Mouse (Mus musculus) heart, embryonic 14.5 days (tissue): ENCODE measurements around the gene Lpcat4. TPM values are rescaled to one million over a fixed set of nuclear protein-coding genes. Genes with fewer than 3 reads are reported as not detected.

Source experiments
- ATAC-seq: fragments of 200-750 bp; cut with Nextera tagmentation; 2 replicates; pipeline ENCODE4 v1.8.0; 2017; ENCODE audit warnings: low read depth, moderate TSS enrichment; ENCODE audit not compliant: insufficient number of reproducible peaks, insufficient read depth, low FRiP score
- H3K27ac ChIP-seq, 2 experiments: fragments of 200-500 bp in 1 of 2; fragments of 300-500 bp in 1 of 2; sonication (generic) in 1 of 2; replicated peaks in 1 of 2; 2 replicates each; pipeline ENCODE4 v1.5.1; 2012 to 2014; ENCODE audit warnings: low read depth in 2 of 2, low read length in 2 of 2, control low read depth in 1 of 2, mild to moderate bottlenecking in 1 of 2, mixed read lengths in 1 of 2; ENCODE audit not compliant: control insufficient read depth in 1 of 2, insufficient read depth in 1 of 2
- H3K27me3 ChIP-seq: fragments of 300-500 bp; sonication (generic); 2 replicates; pipeline ENCODE4 v1.6.1; 2014; ENCODE audit warnings: mild to moderate bottlenecking, low read length, control low read depth; ENCODE audit not compliant: control insufficient read depth, insufficient read depth
- H3K36me3 ChIP-seq: fragments of 300-500 bp; sonication (generic); 2 replicates; pipeline ENCODE4 v1.6.1; 2014; ENCODE audit warnings: mild to moderate bottlenecking, control low read depth, low read length, mixed read lengths; ENCODE audit not compliant: control insufficient read depth, insufficient read depth
- H3K4me1 ChIP-seq, 2 experiments: fragments of 200-500 bp in 1 of 2; fragments of 300-500 bp in 1 of 2; sonication (generic) in 1 of 2; 2 replicates each; pipeline ENCODE4 v1.6.1; 2012 to 2014; ENCODE audit warnings: low read length in 2 of 2, control low read depth in 1 of 2, mixed read lengths in 1 of 2; ENCODE audit not compliant: control insufficient read depth in 2 of 2, insufficient read depth in 2 of 2
- H3K4me2 ChIP-seq: fragments of 300-500 bp; sonication (generic); 2 replicates; pipeline ENCODE4 v1.6.1; 2014; ENCODE audit warnings: mild to moderate bottlenecking, low read length
- H3K4me3 ChIP-seq, 2 experiments: fragments of 200-500 bp in 1 of 2; fragments of 300-500 bp in 1 of 2; sonication (generic) in 1 of 2; 2 replicates each; pipeline ENCODE4 v1.5.1; 2012 to 2014; ENCODE audit warnings: low read length in 2 of 2, mild to moderate bottlenecking in 2 of 2, control low read depth in 1 of 2, low read depth in 1 of 2, moderate library complexity in 1 of 2; ENCODE audit not compliant: control insufficient read depth in 1 of 2, insufficient read depth in 1 of 2
- H3K9ac ChIP-seq: fragments of 300-500 bp; sonication (generic); 2 replicates; pipeline ENCODE4 v1.6.1; 2014; ENCODE audit warnings: mild to moderate bottlenecking, low read length
- H3K9me3 ChIP-seq: fragments of 300-500 bp; sonication (generic); 2 replicates; pipeline ENCODE4 v1.6.1; 2016; ENCODE audit warnings: low read length, control low read depth; ENCODE audit not compliant: control insufficient read depth
- WGBS: fragments of 180-500 bp; shearing (Covaris S2); extraction: QIAGEN DNeasy Blood & Tissue Kit; methylation state at CpG from one replicate; pipeline ENCODE4 v1.1.7; 2014; 5-methylcytosine and 5-hydroxymethylcytosine counted together
- polyA plus RNA-seq: library from polyadenylated mRNA; unstranded; fragments of >200 nt; fragmentation: Nextera tagmentation; extraction: Ambion mirVana; gene quantifications from 2 replicates; pipeline ENCODE4 v1.2.1, GENCODE M21; 2014

The Lpcat4 gene
- 10.3 and 12.1 TPM in 2 replicates for polyA plus RNA-seq

DNA sequence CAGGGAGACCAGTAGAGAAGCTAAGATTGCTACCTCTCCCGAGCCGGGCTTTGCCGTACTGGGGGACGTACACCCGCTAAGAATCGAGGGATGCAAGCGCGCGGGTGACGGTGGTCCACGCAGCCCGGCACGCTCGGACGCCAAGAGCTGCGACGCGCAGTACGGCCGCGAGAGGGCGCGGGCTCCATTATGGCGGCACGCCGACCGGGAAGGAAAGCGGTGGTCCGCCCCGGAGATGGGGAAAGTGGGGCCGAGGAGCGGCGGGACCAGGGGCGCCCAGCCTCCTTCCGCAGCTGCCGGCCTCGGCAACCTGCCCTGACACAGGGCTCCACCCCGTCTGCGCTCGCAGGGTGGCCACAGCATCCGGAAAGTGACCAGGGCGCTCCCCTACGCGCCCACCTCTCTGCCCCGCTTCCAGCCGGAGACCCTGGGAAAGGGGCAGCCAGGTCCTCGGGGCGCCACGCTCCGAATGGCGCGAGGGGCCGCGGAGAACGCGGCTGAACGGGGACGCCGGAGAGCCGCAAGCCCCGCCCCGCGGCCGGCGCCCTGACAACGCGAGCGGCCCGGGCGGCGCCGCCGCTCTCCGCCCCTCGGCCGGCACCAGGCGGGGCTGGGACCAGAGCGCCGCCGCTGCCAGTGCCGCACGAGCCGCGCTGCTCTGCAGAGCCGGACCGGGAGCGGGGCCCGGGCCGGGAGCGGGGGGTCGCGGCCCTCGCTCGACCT lies at the start of gene Lpcat4:
Lpcat4 (plus strand) TSS at position 257 of the 723 bp plus-strand sequence.
- peak; percentile 85 for ATAC-seq
- Histone ChIP-seq H3K27me3 (no peaks in the 10 kb centered on the region), H3K9me3 (no peaks in the 10 kb centered on the region), H3K36me3 (peaks cover 8% of the 10 kb centered on the region), H3K4me2 (peak within 1 kb of the TSS; percentile 98), H3K4me1 (peaks cover 4 to 14% of the 10 kb centered on the region in 2 experiments), H3K9ac (peak within 1 kb of the TSS; percentile 86), H3K4me3 (peak within 1 kb of the TSS; percentile 87 to 94), H3K27ac (peak within 1 kb of the TSS; percentile 89 to 93)
- WGBS = under 1% methylated on average over 88 of the region's 94 CpGs

DNA sequence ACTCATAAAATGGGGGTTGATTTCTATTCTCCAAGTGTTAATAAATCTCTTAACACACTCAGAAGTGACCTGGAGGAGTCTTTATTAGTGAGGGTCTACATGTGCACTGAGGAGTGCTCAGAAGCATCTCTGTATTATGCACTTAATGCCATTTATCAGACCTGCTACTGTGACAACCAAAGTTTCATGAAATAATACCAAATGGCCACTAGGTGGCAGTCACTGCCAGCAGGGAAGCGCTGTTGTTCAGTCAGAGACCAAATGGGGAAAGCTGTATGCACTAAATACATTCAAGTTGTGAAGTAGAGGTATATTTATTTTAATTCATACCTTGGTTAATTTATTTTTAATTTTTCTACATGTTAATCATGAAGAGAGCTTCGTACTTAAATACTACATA lies 42.4 kb upstream of the Lpcat4 start:
- H3K4me3 ChIP-seq = no peak overlapping the region
- no peak overlapping the region for H3K9ac ChIP-seq
- H3K4me2 ChIP-seq = no peak overlapping the region
- no peaks in the 10 kb centered on the region for H3K4me1 ChIP-seq
- no peaks in the 10 kb centered on the region for H3K36me3 ChIP-seq
- no peaks in the 10 kb centered on the region for H3K9me3 ChIP-seq
- ATAC-seq = no peak
- H3K27me3 ChIP-seq = no peaks in the 10 kb centered on the region
- 3% methylated on average over 2 of the region's 2 CpGs for WGBS
- no peak overlapping the region for H3K27ac ChIP-seq

DNA sequence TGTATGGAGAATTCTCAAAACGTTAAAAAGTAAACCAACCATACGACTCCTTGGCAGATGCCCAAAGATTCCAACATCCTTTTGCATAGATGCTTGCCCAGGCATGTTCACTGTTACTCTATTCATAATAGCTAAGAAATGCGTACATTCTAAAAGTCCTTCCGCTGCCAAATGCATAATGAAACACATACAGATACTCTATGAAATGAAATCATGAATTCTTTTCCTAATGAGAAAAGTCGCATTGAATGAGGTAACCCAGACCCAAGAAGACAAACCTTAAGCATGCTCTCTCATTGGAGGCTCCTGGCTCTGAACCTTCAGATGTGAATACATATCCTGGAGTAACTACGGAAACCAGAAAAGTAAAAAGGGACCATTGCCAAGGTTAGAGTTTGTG lies 36.2 kb upstream of the Lpcat4 start:
- Histone ChIP-seq H3K4me1 (no peaks in the 10 kb centered on the region), H3K27ac (no peak overlapping the region), H3K36me3 (no peaks in the 10 kb centered on the region), H3K4me3 (no peak overlapping the region), H3K27me3 (no peaks in the 10 kb centered on the region), H3K9me3 (no peaks in the 10 kb centered on the region), H3K9ac (no peak overlapping the region), H3K4me2 (no peak overlapping the region)
- WGBS = 69% methylated on average over 6 of the region's 6 CpGs
- no peak for ATAC-seq

DNA sequence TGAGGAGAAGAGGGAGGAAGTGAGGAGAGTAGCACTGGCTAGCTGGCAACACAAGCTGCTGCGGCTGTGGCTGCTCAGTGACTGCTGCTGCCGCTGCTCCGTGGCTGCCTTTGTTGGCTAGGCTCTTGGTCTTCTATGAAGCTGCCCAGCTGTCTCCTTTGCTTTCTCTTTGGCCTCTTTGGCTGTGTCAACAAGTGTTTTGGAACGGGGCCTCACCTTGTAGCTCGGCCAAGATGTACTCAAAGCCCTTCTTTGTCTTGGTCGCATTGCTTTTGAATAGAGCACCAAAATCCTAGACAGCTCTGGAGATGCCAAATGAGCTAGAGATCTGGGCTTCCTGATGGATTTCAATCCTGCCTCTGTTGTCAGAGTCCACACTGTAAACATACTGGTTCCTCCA lies 29.1 kb upstream of the Lpcat4 start:
- H3K4me2 ChIP-seq = no peak overlapping the region
- H3K4me3 ChIP-seq = no peak overlapping the region
- H3K27me3 ChIP-seq = no peaks in the 10 kb centered on the region
- peak overlapping the region in 1 of 2 experiments; percentile 8; a peak in 1 of 4 replicates for H3K27ac ChIP-seq
- no peaks in the 10 kb centered on the region for H3K9me3 ChIP-seq
- no peak for ATAC-seq
- no peak overlapping the region for H3K9ac ChIP-seq
- no peaks in the 10 kb centered on the region for H3K4me1 ChIP-seq
- 66% methylated on average over 6 of the region's 6 CpGs for WGBS
- H3K36me3 ChIP-seq = no peaks in the 10 kb centered on the region

DNA sequence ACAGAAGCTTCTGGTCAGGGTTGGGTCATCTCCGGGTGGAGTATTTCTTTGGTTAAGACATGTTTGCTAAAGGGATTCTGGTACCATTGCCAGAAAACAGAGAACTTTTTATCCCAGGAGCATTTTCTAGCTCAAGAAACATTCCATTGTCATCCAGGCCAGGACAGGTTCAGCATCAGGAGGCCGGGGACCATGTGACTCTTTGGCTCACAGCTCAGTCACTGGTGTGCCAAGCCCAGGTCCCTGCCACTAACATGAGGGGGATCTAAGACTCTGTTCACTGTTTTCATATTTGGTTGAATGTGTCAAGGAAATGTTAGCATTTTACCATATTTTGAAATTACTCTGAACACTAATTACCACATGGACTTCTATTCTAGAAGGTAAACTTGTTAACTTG lies 28.6 kb upstream of the Lpcat4 start:
- 75% methylated on average over 2 of the region's 2 CpGs for WGBS
- ATAC-seq = no peak

DNA sequence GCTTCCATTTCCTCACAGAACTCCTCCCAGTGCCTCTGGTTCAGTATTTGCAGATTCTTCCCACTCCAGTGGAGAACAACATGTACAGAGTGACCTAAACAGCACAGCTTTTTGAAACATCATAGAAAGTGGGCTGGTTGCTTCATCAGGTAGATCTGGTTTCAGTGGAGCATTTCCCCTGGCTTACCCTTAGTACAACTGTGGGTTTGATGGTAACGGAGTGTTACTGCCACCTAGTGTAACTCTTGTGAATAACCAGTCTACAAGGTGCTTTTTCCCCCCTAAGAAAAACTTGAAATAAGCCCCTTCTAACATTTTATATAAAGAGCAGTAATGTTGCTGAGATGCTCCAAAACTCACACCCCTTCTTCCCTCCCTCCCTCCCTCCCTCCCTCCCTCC lies 23.3 kb upstream of the Lpcat4 start:
- H3K27me3 ChIP-seq = no peaks in the 10 kb centered on the region
- ATAC-seq = no peak
- H3K27ac ChIP-seq = no peak overlapping the region
- no peaks in the 10 kb centered on the region for H3K4me1 ChIP-seq
- no peaks in the 10 kb centered on the region for H3K36me3 ChIP-seq
- no peak overlapping the region for H3K4me2 ChIP-seq
- H3K4me3 ChIP-seq = no peak overlapping the region
- H3K9ac ChIP-seq = no peak overlapping the region
- 3% methylated on average over 1 of the region's 1 CpGs for WGBS
- H3K9me3 ChIP-seq = no peaks in the 10 kb centered on the region

More for the DNA sequence above, 28.6 kb upstream of the Lpcat4 start:
- Histone ChIP-seq H3K4me1 (no peaks in the 10 kb centered on the region), H3K36me3 (no peaks in the 10 kb centered on the region), H3K4me3 (no peak overlapping the region), H3K9ac (no peak overlapping the region), H3K27me3 (no peaks in the 10 kb centered on the region), H3K4me2 (no peak overlapping the region), H3K27ac (peak overlapping the region in 1 of 2 experiments; percentile 8; a peak in 1 of 4 replicates), H3K9me3 (no peaks in the 10 kb centered on the region)

DNA sequence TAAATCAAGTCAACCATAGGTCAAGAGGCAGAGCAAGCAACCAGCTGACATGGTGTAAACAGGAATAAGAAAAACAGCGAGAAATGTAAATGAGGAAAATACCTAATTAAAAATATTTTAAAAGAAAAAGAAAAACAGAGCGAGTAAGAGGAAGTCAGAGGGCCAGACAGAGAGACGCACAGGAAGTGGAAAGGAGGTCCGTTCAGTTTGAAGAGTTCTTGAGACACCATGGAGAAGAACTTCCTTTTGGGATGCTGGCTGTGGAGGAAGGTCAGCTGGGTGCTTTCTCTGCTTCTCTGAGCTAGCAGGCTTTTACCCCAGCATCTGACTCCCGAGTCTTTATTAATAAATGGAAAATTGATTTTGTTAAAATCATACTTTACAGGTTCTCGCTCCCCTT lies 21.7 kb upstream of the Lpcat4 start:
- no peaks in the 10 kb centered on the region for H3K27me3 ChIP-seq
- no peaks in the 10 kb centered on the region for H3K9me3 ChIP-seq
- H3K9ac ChIP-seq = no peak overlapping the region
- no peak for ATAC-seq
- H3K4me3 ChIP-seq = no peak overlapping the region
- 65% methylated on average over 6 of the region's 6 CpGs for WGBS
- no peaks in the 10 kb centered on the region for H3K4me1 ChIP-seq
- no peaks in the 10 kb centered on the region for H3K36me3 ChIP-seq
- no peak overlapping the region for H3K27ac ChIP-seq
- H3K4me2 ChIP-seq = no peak overlapping the region

DNA sequence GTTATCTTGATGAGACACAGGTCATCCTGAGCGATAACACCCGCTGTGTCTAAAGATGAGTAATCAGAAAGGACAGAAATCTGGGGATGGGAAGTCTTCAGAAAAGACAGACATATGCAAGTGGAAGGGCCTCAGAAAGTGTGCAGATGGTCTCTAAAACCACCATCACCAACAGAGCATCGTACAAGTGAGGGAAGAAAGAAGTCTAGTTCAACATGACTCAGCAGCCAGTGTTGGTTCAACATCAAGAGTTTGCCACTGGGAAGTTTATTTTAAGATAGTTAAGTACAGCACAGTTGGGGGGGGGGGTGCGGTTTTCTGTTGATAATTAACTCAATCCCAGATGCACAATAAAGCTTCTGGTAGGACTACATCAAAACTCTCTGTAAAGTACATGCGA lies 18.4 kb upstream of the Lpcat4 start:
- Histone ChIP-seq H3K36me3 (no peaks in the 10 kb centered on the region), H3K9ac (no peak overlapping the region), H3K27ac (no peak overlapping the region), H3K27me3 (no peaks in the 10 kb centered on the region), H3K9me3 (no peaks in the 10 kb centered on the region), H3K4me2 (no peak overlapping the region), H3K4me1 (no peaks in the 10 kb centered on the region), H3K4me3 (no peak overlapping the region)
- 73% methylated on average over 5 of the region's 5 CpGs for WGBS
- ATAC-seq = no peak
